Mouse (Mus musculus) adrenal gland, postnatal 36 days (tissue): ENCODE measurements around the gene Rec8. TPM values are rescaled to one million over a fixed set of nuclear protein-coding genes. Genes with fewer than 3 reads are reported as not detected.

Source experiments
- DNase-seq, 2 experiments: peaks; one replicate each; pipeline ENCODE4 v3.0.0; 2021; ENCODE audit warnings: mixed read lengths in 1 of 2
- total RNA-seq, 2 experiments: library from RNA; stranded (reverse); gene quantifications; 2 replicates each; pipeline ENCODE4 v1.2.3; 2021

Rec8 gene
- total RNA-seq, 2 experiments from 2014 or later: 5.8 to 6.6 TPM

GRCm38 (mm10) chr14:55641291-55641690 is 23.5 kb downstream of the Rec8 start:
- no peak for DNase-seq

GRCm38 (mm10) chr14:55642679-55643059 is 24.8 kb downstream of the Rec8 start:
- DNase-seq: no peak

GRCm38 (mm10) chr14:55643060-55643907 is 25.4 kb downstream of the Rec8 start, which contains the start of gene Tm9sf1:
Gene Tm9sf1, minus strand, starts transcription at chr14:55643806.
- DNase-seq: peak; percentile 87 to 91

GRCm38 (mm10) chr14:55644261-55644888 is 26.5 kb downstream of the Rec8 start:
- DNase-seq: no peak

- DNase-seq: no peak
Observed at GRCm38 (mm10) chr14:55649884-55650283, 32.0 kb downstream of the Rec8 start, which contains the start of gene Tssk4. Gene Tssk4, plus strand, starts transcription at chr14:55650184.

GRCm38 (mm10) chr14:55651528-55651927 is 33.7 kb downstream of the Rec8 start:
- no peak for DNase-seq

GRCm38 (mm10) chr14:55656935-55657334 is 39.1 kb downstream of the Rec8 start:
- DNase-seq: no peak

- peak; percentile 70 to 82 for DNase-seq
Observed at GRCm38 (mm10) chr14:55658011-55658410, 40.2 kb downstream of the Rec8 start.

GRCm38 (mm10) chr14:55659960-55660573 is 42.2 kb downstream of the Rec8 start, which contains the start of gene Mdp1:
Gene Mdp1, minus strand, starts transcription at chr14:55660508.
- DNase-seq: peak; percentile 87 to 89

- DNase-seq: no peak
Observed at GRCm38 (mm10) chr14:55660636-55661035, 42.8 kb downstream of the Rec8 start.

GRCm38 (mm10) chr14:55671486-55671832 is 53.6 kb downstream of the Rec8 start:
- DNase-seq: no peak

GRCm38 (mm10) chr14:55671833-55672740 is 54.2 kb downstream of the Rec8 start, which contains the start of the genes Gmpr2 and Nedd8:
Gene Gmpr2, plus strand, starts transcription at chr14:55671941.
Gene Nedd8, minus strand, starts transcription at chr14:55672124.
- peak; percentile 89 for DNase-seq

- DNase-seq: no peak
Observed at GRCm38 (mm10) chr14:55672741-55673060, 54.9 kb downstream of the Rec8 start.

Other genes starting within 250 kb of the Rec8 start
- 10 to 100 TPM; 90.2 to 91.6 TPM for gene Dhrs4, start 139.3 kb upstream of the Rec8 start, total RNA-seq
- 1 to 10 TPM; 3.6 to 4.6 TPM for gene Carmil3, start 127.4 kb upstream of the Rec8 start, total RNA-seq
- gene Cpne6, start 107.6 kb upstream of the Rec8 start, total RNA-seq: not detected
- not detected for gene Nrl, start 93.1 kb upstream of the Rec8 start, total RNA-seq
- 10 to 100 TPM; 29.4 to 39.9 TPM for gene Pck2, start 77.8 kb upstream of the Rec8 start, total RNA-seq
- 100 to 1,000 TPM; 110 to 139 TPM for gene Dcaf11, start 58.0 kb upstream of the Rec8 start, total RNA-seq
- 1 to 10 TPM in 1 of 2 experiments, not detected in 1; 1.0 TPM for gene A730061H03Rik, start 57.6 kb upstream of the Rec8 start, total RNA-seq
- 1 to 10 TPM in 1 of 2 experiments, under 1 TPM in 1; 0.63 to 1.5 TPM for gene Fitm1, start 42.4 kb upstream of the Rec8 start, total RNA-seq
- gene Psme1, start 39.9 kb upstream of the Rec8 start, total RNA-seq: 100 to 1,000 TPM; 203 to 361 TPM
- 10 to 100 TPM; 28.0 to 45.9 TPM for gene Emc9, start 32.7 kb upstream of the Rec8 start, total RNA-seq
- 100 to 1,000 TPM; 311 to 396 TPM for gene Psme2, start 26.9 kb upstream of the Rec8 start, total RNA-seq
- 10 to 100 TPM; 33.7 to 33.9 TPM for gene Rnf31, start 26.3 kb upstream of the Rec8 start, total RNA-seq
- gene Irf9, start 14.5 kb upstream of the Rec8 start, total RNA-seq: 10 to 100 TPM; 30.3 to 30.6 TPM
- gene Ipo4, start 17.9 kb downstream of the Rec8 start, total RNA-seq: 100 to 1,000 TPM; 112 to 157 TPM
- not detected for gene Gm49378, start 19.9 kb downstream of the Rec8 start, total RNA-seq
- gene Tm9sf1, start 25.8 kb downstream of the Rec8 start, total RNA-seq: 10 to 100 TPM; 83.2 to 98.1 TPM
- 1 to 10 TPM; 1.6 to 1.7 TPM for gene Tssk4, start 32.1 kb downstream of the Rec8 start, total RNA-seq
- 10 to 100 TPM; 43.6 to 76.9 TPM for gene Mdp1, start 42.5 kb downstream of the Rec8 start, total RNA-seq
- 10 to 100 TPM; 26.6 to 28.9 TPM for gene Gmpr2, start 53.9 kb downstream of the Rec8 start, total RNA-seq
- 100 to 1,000 TPM; 335 to 393 TPM for gene Nedd8, start 54.1 kb downstream of the Rec8 start, total RNA-seq
- 10 to 100 TPM; 30.8 to 35.6 TPM for gene Tinf2, start 63.8 kb downstream of the Rec8 start, total RNA-seq
- under 1 TPM; 0.26 TPM for gene Tgm1, start 95.9 kb downstream of the Rec8 start, total RNA-seq
- gene Rabggta, start 104.2 kb downstream of the Rec8 start, total RNA-seq: 10 to 100 TPM; 17.2 to 25.1 TPM
- gene Dhrs1, start 127.7 kb downstream of the Rec8 start, total RNA-seq: 10 to 100 TPM; 72.7 to 73.2 TPM
- gene Nop9, start 127.7 kb downstream of the Rec8 start, total RNA-seq: 10 to 100 TPM; 17.3 to 20.7 TPM
- gene Cideb, start 140.4 kb downstream of the Rec8 start, total RNA-seq: 1 to 10 TPM in 1 of 2 experiments, under 1 TPM in 1; 0.93 to 1.3 TPM
- gene Ltb4r2, start 143.4 kb downstream of the Rec8 start, total RNA-seq: not detected
- under 1 TPM; 0.66 to 0.79 TPM for gene Ltb4r1, start 147.9 kb downstream of the Rec8 start, total RNA-seq
- 10 to 100 TPM in 1 of 2 experiments, 1 to 10 TPM in 1; 6.7 to 13.8 TPM for gene Adcy4, start 166.1 kb downstream of the Rec8 start, total RNA-seq
- 1 to 10 TPM; 4.5 to 5.3 TPM for gene Ripk3, start 170.8 kb downstream of the Rec8 start, total RNA-seq
- gene Nfatc4, start 205.1 kb downstream of the Rec8 start, total RNA-seq: 10 to 100 TPM; 19.2 to 26.0 TPM
- gene Nynrin, start 236.0 kb downstream of the Rec8 start, total RNA-seq: 10 to 100 TPM in 1 of 2 experiments, 1 to 10 TPM in 1; 9.4 to 10.7 TPM